Mouse (Mus musculus): ENCODE results near the gene Calhm5. TPM values are rescaled to one million over a fixed set of nuclear protein-coding genes. Genes with fewer than 3 reads are reported as not detected.

Gene Calhm5
- 4.4 and 4.6 TPM in 2 replicates for polyA plus RNA-seq (2021; fragmentation: Nextera tagmentation)
- long read RNA-seq, experiment 1, full-length matches to known transcripts = 21 of 26 reads
- long read RNA-seq, experiment 1, partial matches to known transcripts = 0 of 26 reads
- long read RNA-seq, experiment 1, other reads (novel, unspliced or antisense) = 5 of 26 reads
- long read RNA-seq, experiment 2, full-length matches to known transcripts = 33 of 42 reads
- long read RNA-seq, experiment 2, partial matches to known transcripts = 0 of 42 reads
- long read RNA-seq, experiment 2, other reads (novel, unspliced or antisense) = 9 of 42 reads

DNA sequence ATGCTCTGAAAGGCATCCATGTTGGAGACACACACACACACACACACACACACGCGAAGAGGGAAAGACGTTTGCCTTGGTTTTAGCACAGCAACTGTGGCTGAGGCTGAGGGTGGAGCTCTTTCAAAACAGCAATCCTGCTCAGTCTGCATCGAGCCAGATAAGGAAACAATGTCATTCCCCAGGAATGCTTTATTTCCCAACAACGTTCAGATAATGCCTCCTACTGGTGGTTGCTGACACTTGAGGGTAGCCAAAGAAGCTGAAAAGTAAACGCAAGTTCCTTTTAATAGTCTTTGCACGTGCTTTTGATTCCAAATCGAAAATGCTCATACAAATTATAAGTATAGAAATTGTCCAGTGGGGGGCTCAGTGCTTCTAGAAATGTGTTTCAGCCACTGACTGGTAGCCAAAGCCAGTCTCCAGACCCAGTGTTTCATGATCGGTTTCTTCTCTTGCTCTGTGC, at the start of gene Calhm5:
TSS of gene Calhm5 (minus strand) at position 102 of the 466 bp plus-strand sequence.

DNA sequence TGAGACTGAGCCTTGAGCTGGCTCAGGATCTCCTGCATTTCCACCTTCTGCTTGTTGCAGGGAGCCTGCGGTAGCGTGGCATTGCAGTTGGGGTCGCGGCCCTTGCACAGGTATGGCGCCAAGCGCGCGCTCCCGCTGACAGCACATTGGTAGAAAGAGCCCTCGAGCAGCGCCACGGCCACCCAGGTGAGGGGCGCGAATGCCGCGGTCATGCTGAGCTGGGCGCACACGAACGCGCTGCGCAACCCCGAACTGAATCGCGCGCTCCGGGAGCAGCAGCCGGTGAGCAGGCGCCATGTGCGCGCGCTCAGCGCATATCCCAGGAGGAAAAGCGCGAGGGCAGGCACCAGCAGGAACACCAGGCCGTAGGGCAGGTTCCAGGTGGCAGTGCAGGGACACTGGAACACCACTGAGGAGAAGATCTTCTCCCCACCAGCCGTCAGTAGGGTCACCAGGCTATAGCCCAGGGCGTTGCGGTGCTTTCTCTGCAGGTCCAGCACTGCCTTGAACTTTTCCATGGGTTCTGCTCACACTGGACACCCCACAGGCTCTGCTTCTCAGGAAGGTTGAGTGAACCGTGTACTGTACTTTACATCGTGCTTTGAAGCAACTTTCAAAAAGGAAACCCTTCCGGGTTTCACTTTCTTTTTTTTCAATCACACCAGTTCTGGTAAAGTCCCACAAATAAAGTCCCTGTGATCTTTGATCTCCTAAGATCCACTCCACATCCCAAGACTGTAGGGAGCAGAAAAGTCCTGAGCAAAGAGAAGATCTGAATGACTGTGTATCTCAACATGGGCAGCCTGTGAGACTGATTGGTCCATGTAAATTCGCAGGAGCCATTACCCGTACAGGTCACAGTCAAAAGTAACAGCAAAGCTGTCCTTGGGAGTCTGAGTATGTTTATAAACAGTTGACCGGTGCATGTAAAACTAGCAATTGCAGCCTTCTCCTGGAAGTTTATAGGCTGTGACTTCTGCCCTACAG, 31.4 kb upstream of the Calhm5 start, which contains the start of gene Calhm6:
TSS of gene Calhm6 (minus strand) at position 593 of the 987 bp plus-strand sequence.

DNA sequence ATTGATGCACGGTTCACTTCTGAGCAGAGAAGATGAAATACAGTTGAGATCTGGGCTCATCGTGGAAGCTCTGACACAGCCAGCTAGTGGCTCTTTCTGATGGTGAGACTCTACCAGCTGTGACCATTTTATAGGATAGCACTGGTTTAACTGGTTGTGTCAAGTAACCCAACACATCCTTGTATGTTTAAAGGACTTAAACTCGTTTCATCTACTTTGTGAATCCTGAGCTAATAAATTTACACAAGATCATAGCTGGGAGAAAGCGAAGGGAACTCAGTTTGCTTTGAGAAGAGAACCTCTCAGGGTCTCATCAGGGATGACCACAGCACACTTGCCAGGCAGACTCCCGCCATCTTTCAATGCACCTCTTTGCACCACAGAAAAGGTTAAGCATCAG, 52.1 kb downstream of the Calhm5 start, which contains the start of gene Calhm4:
TSS of gene Calhm4 (minus strand) at position 101 of the 400 bp plus-strand sequence.

Other genes starting within 250 kb of the Calhm5 start
- gene Sult3a1, start 238.8 kb downstream of the Calhm5 start, polyA plus RNA-seq (2021; fragmentation: Nextera tagmentation) = not detected in 2 replicates
- gene Rsph4a, start 191.4 kb downstream of the Calhm5 start, polyA plus RNA-seq (2021; fragmentation: Nextera tagmentation) = 1.1 and 2.7 TPM in 2 replicates
- gene Zup1, start 145.2 kb downstream of the Calhm5 start, polyA plus RNA-seq (2021; fragmentation: Nextera tagmentation) = 5.3 TPM in 2 replicates
- 169 and 170 TPM in 2 replicates for gene Rwdd1, start 76.9 kb downstream of the Calhm5 start, polyA plus RNA-seq (2021; fragmentation: Nextera tagmentation)
- 0.15 and 0.23 TPM in 2 replicates for gene Trappc3l, start 58.9 kb downstream of the Calhm5 start, polyA plus RNA-seq (2021; fragmentation: Nextera tagmentation)
- not detected in 2 replicates for gene Calhm4, start 52.2 kb downstream of the Calhm5 start, polyA plus RNA-seq (2021; fragmentation: Nextera tagmentation)
- 0.59 and 1.4 TPM in 2 replicates for gene Calhm6, start 31.5 kb upstream of the Calhm5 start, polyA plus RNA-seq (2021; fragmentation: Nextera tagmentation)
- 1.6 and 1.7 TPM in 2 replicates for gene Dse, start 111.2 kb upstream of the Calhm5 start, polyA plus RNA-seq (2021; fragmentation: Nextera tagmentation)
- 144 and 159 TPM in 2 replicates for gene Tspyl1, start 185.7 kb upstream of the Calhm5 start, polyA plus RNA-seq (2021; fragmentation: Nextera tagmentation)
- 186 and 188 TPM in 2 replicates for gene Tspyl4, start 200.9 kb upstream of the Calhm5 start, polyA plus RNA-seq (2021; fragmentation: Nextera tagmentation)